Mouse (Mus musculus) lung, postnatal 25 days (tissue): ENCODE measurements around the gene Hsf5.

Experiments
- DNase-seq: peaks from one replicate; pipeline ENCODE4 v3.0.0; 2022; ENCODE audit warnings: low spot score

Gene Hsf5

DNA sequence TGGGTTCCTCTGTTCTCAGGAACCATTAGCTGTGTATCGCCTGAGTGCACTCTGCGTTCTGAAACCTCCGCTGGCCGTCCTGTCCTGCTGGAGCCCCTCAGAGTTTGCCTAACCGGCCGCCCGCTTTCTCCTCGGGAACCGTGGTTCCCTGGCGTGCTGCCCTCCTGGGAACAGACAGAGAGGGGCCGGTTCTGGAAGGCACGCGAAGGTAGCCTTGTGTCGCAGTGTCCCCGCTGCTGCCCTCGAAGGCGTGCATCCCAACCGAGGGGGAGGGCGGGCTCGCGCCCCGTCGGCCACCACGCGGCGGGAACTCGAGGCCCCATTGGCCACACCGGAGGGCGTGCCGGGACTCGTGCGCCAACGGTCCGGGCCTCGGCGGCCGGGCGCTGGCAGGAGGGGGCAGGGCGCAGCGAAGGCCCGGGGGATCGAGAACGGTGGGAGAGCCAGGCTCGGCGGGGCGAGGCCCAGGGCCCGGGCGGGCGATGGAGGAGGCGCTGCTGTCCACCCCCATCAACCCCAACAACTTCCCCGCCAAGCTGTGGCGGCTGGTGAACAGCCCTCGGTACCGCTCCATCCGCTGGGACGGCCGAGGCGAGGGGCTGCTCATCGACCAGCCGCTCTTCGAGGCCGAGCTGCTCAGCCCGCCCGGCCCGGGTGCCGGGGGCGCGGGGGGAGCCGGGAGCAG, at the start of gene Hsf5:
Gene Hsf5 (plus strand): TSS at position 375 of the 685 bp plus-strand sequence.
- DNase-seq = no peak

DNA sequence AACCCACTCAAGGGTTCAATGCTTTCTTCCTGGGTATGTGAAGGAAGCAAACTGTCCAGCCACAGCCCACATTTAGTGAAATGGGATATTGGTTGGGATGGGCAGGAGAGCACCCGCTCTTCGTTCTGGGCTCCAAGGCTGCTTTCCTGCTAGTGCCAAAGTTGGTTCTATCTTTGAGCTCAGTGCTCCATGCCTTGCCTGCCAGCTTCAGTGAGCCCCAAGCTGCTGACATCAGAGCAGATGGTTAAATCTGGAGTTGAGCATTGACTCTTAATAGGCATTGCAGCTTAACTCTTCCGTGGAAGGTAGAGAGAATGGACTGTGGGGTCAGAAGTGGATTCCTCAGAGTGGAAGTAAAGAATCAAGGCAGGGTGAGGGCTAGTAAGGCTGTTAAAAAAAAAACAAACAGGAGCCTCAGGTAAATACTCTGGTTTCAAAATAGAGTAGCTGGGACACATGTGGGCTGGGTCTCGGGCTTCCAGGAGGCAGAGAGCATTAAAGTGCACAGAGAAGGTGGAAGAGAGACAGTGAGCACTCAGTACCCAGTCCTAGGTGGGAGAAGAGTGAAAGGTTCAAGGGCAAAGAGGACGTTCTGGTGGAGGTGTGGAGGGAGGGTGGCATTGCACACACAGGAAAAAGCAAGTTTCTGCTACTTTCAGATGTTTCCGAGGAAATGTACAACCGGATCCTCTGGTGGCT, 48.6 kb upstream of the Hsf5 start, which contains the start of gene Sept4:
Gene Sept4 (plus strand): TSS at position 649 of the 699 bp plus-strand sequence.
- DNase-seq = no peak

DNA sequence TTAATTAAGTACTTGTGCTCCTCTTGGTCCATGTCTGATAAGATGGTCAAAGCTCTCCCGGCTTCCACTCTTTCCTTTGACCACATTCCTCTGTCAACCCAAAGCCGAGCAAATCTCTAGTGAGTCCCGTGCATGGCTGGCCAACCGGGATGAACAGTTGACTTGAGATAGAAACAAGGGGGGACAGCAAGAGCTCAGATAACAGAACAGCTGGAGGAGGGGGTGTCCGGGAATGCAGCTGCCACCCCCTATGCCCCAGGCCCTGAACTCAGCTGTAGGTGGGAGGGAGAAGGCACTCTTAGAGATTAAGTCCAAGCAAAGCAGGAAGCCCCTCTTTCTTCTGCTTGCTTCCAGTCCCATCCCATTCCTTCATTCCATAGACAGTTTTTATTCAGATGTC, 46.2 kb upstream of the Hsf5 start:
- no peak for DNase-seq

DNA sequence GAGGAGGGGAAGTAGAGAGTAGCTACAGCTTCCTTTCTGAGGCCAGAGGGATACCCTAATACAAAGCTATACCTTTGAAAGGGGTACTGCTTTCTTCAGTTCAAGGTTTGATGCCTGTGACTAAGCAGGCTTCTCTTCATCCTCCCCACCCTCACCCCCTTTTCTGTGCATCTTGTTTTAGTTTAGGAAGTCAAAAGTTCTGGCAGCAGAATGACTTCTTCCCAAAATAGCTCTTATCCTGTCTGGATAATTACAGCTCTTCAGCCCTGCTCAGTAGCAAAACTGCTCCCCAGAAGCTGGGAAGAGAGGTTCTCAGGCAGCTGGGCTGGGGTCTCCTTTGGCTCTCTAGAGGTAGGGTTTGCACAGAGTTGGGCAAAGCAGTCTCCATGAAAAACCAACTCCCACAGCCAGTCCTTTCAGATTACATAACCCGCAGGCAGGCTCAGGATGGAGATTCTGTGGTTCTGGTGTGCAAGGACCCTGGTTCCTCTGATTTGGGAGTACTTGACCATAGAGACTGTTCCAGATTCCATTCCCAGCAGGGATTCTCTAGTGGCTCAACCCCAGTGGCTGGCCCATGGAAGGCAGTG, 45.5 kb upstream of the Hsf5 start:
- DNase-seq = no peak

DNA sequence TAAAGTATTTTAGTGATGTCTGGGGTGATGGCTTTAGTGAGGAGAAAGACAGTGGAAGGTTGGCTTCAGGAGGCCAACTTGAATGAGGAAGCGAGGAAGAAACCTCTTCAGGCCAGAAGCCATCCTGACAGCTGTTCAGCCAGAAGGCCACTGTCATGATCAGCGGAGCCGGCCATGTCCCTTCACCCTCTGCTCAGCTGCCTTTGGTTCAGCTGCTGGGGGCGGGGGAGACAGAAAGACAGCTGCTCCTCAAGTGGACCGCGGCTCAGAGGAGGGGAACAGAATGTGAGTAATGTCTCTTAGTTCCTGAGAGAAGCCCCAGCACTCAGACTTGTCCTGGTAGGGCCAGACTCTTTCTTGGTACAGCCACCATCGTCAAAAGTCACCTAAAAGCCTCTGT, 43.2 kb upstream of the Hsf5 start:
- no peak for DNase-seq

DNA sequence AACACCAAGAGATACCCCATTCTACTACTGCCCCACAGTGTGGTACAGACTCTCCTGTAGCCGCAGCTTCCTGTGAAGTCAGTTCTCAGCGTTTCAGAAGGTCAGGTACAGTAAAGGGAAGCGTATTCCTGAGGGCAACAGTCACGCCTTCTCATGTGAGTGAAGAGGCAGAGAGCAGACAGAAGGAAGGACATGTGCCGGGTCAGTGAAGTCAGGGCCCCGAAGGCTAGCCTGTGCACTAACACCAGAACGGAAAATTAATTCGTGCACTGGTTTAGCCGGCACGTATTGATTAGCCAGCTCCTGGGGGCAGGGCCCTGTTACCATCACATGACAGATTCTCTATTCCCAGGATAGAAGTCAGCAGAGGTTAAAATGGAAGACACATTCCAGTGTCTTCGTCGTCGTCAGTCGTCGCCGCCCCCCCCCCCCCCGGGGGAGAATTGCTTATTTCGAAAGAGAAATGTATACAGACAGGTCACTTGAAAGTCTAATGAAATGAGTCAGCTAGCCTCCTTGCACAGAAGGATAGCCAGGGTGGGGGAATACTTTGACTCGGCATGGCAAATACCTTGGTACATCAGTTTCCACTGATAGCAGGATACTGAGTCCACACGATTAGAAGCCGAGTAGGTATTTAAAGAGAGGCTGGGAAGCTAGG, 42.3 kb upstream of the Hsf5 start:
- no peak for DNase-seq

DNA sequence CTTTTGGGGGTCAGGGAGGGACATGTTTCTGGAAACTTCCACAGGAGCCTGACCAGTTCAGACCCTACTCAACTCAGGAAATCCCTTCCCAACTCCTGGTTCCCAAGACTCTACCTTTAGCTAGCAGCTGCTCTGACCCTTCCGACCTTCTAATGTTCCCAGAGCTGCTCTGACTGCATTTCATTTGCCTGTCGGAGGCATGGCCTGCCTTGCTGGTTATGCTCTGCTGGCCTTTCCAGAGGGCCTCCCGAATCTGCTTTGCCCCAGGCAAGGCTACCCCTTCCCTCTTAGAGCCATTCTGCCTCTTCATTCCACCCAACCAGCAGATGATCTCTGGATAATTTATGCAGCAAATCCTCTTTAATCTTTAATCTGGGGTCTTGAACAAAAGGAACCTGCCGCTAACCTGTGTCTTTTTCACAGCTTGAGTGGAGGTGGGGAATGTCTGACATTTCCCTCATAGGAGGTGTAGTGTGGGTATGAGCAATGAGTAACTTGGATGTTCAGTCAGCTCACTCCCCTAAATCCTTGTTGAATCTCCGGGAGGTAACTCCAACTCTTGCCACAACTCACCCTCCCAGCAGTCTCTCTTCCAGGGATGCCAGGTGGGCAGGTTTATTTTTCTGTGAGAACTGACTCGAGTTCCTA, 39.2 kb upstream of the Hsf5 start:
- no peak for DNase-seq

DNA sequence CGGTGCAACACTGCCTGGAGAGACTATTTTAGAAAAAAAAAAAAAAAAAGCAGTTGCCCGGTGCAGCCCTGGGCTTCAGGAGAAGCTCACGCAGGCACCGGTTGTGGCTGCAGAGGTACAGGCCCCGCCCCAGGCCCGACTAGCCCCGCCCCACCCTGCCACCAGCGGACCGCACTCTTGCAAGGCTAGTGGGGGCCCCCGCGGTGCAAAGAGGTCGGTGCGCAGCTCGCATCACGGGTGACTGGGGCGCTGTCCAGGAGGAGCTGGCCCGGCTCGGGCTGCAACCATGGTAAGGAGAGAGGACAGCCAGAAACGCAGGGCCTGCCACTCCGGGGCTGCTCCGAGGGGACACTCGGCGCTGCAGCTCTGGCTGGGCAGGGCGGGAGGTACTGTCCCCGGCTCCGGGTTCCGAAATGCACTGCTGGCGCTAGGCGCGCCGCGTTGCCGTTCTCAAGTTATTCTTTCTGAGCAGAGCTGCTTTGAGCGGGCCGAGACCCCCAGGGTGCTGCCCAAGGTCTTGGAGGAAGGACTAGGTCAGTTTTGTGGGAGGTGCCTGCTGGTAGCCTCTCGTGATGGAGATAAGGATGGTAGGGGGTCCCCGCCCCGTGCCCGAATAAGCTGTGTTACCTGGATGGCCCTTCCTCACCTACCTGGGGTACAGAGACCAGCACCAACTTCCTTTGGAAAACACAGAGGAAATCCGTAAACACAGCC, 38.6 kb upstream of the Hsf5 start:
- DNase-seq = peak; percentile 55

DNA sequence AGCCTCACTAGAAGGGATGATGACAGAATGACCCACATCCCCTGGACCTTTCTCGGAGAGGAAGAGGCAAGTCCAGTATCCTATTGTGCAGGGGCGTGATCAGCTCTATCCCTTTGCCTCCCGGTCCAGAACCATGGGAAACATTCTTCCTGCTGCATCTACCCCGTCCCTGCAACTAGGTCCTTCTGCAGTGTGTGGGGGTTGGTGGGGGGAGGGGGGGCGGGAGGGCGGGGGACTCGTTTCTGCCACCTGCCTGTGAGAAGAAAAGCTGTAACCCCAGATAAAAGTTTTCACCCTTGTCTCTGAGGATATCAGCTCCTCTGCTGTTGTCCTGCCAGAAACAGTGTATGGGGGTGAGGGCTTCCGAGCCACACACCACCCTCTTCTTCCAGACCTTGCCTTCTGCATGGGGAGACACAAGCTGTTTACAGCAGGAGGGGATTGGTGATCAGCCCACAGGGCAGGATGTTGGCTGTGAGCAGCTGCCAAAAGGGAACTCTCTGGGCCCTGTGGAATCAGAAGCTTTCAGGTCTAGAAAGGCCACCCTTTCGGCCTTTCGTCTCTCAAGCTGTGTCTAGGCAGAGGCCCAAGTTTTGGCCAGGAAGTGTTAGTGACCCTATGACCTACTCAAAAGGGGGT, 37.9 kb upstream of the Hsf5 start:
- peak; percentile 59 for DNase-seq

DNA sequence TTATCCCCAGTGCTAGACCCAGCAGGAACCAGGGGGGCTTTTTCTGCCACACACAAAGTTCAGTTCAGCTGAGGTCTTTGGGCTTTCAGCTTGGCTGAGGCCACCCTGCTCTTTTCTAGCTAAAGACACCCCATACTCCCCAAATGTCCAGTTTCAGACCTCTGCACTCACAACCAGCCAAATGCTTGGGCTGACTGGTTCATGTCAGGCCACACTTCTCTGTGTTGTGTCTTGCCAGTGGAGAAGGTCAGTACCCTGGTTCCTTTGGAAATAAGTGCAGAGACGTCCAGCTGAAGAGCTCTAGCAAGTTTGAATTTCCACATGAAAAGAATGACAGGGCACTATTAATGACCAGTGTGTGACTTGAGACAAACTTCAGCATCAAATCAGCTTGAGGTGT, 37.3 kb upstream of the Hsf5 start:
- DNase-seq = peak; percentile 70

DNA sequence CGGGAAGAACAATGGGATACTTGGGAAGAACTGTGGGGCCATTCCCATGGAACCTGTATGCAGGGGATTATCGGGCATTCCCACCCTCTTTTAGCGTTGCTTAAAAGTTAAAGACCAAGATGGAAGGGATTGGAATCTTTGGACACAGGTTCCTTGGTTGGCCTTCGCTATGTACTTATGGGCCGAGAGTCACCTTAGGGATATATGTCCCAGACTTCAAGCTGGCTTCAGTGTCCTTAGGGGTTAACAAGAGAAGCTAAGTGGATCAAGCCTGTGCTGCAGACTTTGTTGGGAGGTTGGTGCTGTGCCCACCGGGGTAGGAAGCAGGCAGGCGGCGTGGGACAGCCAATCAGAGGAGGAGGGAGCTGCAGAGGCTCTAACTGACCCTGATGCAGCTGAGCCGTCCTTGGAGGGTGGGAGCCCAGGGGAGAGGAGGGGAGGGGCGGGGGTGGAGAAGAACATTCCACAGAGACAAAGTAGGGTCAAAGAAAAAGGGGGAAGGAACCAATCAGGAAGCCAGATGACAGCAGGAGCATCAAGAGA, 36.4 kb upstream of the Hsf5 start:
- no peak for DNase-seq

DNA sequence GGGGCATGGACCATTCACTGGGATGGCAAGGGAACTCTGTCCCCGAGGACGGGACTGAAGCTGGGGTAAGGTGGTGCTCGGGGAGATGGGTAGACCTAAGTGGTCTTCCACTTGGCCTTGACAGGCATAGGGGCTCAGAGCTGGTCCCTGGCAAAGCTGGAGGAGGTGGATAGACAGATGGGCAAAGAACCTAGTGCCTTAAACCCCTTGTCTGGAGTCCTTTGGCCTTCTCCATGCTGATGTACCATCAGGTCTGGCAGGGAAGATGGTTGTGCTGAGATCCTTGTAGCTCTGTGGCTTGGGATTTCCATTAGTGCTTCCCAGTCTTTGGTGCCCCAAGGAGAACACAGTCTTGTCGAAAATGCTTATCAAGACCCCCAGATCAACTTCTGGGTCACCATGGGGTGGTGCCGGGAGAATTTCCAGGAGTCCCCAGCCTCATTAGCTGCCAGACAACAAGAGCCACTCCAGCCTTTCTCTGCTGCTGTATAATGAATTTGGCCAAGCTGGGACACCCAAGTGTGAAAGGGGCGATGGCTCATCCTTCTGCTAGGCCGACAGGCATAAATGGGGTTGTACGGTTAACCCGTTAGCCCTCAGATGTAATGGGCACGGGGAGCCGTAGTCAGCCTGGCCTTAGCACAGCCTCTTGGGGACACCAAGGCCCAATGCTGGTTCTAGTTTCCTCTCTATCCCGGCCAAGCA, 35.7 kb upstream of the Hsf5 start:
- no peak for DNase-seq

DNA sequence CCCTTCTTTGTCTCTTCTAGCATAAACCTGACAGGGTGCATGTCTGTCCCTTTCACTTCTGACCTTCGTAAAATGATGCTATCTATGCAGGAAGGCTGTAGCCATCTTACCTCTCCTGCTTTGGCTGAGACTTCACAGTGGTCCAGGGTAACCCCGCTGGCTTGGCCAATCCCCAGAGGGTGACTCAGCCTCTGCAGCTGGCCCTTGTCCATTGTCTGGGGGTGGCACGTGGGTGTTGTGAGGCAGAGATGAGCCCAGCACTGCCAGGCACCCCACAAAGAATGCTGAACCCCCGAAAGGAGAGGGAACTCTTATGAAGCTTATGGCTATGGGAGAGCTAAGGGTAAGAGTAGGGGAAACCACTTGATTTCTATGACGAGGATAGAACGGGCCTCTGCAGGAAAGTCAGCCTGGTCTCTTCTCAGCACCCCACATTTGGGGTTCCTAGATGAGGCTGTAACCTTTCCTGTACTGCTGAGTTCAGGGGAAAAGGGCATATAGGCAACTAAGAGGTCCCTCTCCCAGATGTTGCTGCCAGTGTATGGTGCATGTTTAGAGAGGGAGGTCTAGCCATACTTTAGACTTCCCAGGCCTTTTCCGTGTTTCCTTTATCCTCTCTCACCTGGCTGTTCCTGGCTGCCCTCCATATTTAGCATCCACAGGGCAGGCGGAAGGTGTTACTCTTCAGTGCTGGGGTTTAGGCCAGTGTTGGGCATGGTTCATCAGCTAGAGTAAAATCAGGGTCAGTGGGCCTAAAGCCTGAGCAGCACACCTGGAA, 34.8 kb upstream of the Hsf5 start:
- DNase-seq = no peak

DNA sequence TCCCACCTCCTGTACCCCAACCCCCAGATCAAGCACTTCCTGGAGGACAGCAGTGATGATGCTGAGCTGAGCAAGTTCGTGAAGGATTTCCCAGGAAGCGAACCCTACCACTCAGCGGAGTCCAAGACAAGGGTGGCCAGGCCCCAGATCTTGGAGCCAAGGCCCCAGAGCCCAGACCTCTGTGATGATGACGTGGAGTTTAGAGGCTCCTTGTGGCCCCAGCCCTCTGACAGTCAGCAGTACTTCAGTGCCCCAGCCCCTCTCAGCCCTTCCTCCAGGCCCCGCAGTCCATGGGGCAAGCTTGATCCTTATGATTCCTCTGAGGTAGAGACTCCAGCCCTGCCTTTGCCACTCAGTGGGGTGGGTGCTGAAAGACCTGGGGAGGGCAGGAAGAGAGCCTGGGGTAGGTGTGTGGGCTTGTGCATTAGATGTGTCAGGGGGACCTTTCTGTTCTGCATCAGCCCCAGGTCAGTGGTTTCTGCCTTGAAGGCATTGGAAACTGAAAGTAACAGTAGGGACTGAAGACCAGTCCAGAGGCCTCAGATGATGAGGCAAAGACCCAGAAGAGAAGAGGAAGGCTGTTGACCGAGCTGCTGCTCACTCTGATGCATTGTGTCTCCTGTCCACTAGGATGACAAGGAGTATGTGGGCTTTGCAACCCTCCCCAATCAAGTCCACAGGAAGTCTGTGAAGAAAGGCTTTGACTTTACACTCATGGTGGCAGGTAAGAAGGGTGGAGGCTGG, 33.5 kb upstream of the Hsf5 start:
- DNase-seq = no peak

DNA sequence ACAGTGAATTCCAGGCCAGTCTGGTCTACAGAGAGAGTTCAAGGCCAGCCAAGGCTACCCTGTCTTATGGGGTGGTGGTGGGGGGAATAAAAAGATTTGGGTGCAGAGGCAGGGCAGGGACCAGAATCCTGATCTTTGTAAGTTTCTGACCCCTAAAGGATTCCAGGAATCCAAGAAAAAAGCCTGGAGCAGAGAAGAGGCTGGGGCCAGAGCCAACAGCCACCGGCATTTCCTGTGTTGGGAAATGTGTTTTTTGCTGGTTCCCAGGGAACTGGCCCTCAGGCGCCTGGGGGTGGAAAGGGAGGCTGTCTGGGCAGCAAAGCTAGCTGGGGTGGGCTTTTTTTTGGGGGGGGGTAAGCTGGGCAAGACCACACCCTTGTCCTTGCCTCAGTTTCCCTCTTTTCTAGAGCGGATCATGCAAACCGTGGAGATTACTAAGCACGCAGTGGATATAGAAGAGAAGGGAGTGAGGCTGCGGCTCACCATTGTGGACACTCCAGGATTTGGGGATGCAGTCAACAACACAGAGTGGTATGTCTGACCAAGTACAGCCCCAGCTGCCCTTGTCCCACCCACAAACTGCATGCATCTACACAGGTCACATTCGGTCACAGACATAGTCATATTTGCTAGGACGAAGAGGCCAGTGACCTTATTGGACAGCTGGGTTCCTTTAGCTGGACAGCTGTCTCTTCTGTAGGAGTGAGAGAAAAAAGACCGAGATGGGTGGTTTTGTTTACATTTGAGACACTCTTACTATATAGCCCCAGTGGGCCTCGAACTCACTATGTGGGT, 32.1 kb upstream of the Hsf5 start:
- peak; percentile 60 for DNase-seq

DNA sequence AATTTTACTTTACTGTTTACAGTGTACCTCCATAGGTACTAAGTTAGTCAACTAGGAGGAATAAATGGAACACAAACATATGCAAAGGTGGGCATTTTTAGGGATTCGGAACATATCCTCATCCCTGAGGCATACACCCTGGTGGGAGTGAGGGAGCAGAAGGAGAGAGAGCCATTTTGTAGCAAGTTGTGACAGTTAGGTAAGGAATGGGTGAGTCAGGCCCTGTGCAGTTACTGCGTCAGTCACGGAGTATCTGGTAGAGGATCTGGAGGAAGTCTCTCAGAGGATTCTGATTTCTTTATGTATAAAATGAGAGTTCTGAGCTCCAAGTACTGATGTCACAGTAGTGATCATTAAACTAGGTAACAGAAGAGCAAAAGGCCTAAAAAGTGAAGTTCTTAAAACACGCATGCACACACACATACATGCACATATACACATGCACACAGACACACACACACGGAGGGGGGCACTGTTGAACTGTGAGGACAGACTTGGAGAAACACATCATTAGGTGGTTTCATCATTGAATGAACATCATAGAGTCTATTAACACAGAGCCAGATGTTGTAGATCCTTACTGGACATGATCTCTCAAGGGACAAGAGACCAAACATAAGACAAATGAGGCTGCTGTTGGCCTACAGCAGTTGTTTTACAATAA, 29.6 kb upstream of the Hsf5 start:
- no peak for DNase-seq

DNA sequence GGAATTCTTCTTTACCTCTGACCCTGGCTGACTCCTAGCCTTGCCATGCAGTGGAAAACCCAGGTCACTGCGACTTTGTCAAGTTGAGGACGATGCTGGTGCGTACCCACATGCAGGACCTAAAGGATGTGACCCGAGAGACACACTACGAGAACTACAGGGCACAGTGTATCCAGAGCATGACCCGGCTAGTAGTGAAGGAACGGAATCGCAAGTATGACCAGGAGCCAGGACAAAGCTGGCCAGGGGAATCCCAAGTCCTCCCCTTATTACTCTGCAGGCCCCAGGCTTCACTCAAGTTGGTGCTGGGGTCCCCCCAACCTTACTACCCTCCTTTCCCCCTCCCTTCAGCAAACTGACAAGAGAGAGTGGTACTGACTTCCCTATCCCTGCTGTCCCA, 27.4 kb upstream of the Hsf5 start:
- no peak for DNase-seq
